Mouse (Mus musculus) lung, adult 18-20 months (tissue): Measurements from ENCODE around the gene Vkorc1.

Experiments used
- DNase-seq, 2 experiments: peaks; one replicate each; pipeline ENCODE4 v3.0.0; 2022; ENCODE audit warnings: mixed read lengths in 2 of 2

Vkorc1 gene

DNA sequence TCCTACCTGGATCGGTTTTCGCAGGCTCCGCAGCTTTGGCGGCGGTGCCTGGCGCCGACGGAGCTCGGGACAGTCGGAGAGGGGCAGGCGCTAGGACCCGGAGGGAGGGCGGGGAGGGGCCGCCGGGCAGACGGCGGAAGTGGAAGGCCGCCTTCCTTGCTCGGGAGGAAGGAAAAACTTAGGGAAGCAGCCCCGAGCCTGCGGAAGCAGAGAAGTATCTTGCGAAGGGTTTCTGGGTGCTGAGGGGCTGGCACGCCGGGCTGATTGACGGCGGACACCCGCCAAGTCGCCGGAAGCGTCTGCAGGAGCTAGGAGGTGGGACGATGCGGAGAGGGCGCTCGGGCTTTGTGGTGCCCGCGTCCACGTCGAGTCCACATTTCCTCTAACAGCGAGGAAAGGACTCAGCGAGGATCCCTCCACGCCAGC lies 19.4 kb downstream of the Vkorc1 start, which contains the start of gene Zfp646:
Zfp646 (plus strand) TSS at position 181 of the 426 bp plus-strand sequence.
- DNase-seq: peak; percentile 77

- peak; percentile 90 to 92 for DNase-seq
Observed at GRCm38 (mm10) chr7:127875627-127876001, 19.8 kb downstream of the Vkorc1 start.

DNA sequence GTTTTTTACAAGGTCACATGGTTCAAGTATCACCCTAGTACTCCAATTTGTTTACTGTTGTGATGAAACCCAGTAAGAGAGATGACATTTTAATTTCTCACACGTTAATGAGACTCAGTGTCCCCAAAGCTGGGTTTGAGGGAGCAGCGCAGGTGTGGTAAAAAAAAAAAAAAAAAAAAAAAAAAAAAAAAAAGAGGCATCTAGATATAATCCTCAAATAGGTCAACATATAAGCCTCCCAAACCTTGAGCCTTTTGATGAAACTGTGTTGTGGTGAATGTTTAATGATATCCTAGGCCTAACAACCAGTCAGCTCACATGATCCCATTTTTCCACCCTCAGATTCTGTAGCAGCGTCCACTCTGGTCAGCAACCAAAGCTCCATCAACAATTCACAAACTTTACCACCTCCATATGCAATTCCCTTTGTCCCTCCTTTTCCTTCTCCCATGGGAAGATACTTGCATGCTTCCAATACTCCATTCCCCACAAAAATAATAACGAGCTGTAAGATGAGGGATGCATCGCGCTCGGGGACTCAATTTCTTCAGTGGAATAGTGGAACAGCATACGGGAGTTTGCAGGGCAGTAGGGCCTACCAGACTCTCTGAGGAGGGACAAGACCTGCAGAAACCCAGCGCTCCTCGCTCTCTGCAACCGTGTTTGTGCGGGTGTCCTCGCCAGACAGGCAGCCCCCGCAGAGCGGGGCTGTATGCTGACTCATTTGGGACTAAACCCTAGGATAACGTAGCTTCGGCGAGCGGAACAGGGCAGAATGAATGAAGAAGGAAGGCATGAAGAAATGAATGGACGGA lies 20.4 kb downstream of the Vkorc1 start:
- no peak for DNase-seq

GRCm38 (mm10) chr7:127870136-127870821 lies 25.1 kb downstream of the Vkorc1 start:
- DNase-seq: no peak

GRCm38 (mm10) chr7:127869149-127869810 lies 26.1 kb downstream of the Vkorc1 start:
- no peak for DNase-seq

DNA sequence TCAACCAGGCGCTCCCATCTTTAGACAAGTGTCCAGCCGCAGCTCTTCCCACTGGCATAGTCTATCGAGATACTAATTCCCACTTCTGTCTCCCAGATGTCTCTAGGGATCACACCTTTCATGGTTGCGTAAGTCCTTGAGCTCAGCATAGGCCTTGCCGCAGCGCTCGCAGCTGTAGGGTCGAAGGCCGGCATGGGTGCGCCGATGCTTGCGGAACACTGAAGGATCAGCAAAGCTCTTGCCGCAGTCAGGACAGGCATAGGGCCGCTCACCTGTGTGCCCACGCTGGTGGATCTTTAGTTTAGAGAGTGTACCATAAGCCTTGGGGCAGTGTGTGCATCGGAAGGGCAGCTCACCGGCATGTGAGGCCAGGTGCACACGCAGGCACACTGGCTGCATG lies 27.8 kb downstream of the Vkorc1 start:
- DNase-seq: no peak

- no peak for DNase-seq
Observed at GRCm38 (mm10) chr7:127866434-127866833, 29.0 kb downstream of the Vkorc1 start.

DNA sequence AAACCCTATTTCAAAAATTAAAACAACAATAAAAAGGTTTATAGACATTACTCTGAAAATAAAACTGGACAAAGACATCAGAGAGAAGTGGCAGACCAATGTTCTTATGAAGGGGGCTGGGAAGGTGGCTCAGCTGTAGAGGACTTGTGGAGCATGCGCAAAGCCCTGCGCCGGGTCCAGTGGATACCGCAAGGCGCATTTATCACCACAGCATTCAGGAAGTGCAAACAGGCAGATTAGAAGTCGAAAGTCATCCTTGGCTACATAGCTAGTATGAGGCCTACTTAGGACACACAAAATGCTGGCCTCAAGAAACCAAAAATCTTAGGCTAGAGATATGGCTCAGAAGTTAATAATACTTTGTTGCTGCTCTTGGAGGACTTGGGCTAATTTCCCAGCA lies 37.2 kb downstream of the Vkorc1 start:
- DNase-seq: no peak

- peak in 1 of 2 experiments; percentile 24 for DNase-seq
Observed at GRCm38 (mm10) chr7:127850906-127851305, 44.5 kb downstream of the Vkorc1 start.

GRCm38 (mm10) chr7:127849973-127850875 lies 45.2 kb downstream of the Vkorc1 start:
- peak in 1 of 2 experiments; percentile 10 for DNase-seq
